Mouse (Mus musculus): Measurements from ENCODE around the gene Sema6d.

GRCm38 (mm10) chr2:124404631-124405562 lies 315.1 kb downstream of the Sema6d start:
- no peak for TF ChIP-seq POLR2A (IDR thresholded peaks at IDR 0.05; ENCODE audit: borderline replicate concordance, control insufficient read depth, low read depth, low read length)
- TF ChIP-seq CTCF (IDR thresholded peaks at IDR 0.05; ENCODE audit: control insufficient read depth, insufficient read depth, low read length) = no peak
